Mouse (Mus musculus): ENCODE measurements at regions not wholly inside any gene's neighbourhood (a gene's known extent, or its start where the extent isn't known, plus 50 kb on each side); places are given as distances from the start of the nearest gene placed in this dataset.
A peak's percentile ranks its signal among the peaks of the same experiment; 100 is the strongest.

- no peak for DNase-seq (ENCODE audit: low spot score)
These were observed 142.0 kb upstream of the Tyrp1 start for GRCm38 (mm10) chr4:80691774-80692485.

- DNase-seq (ENCODE audit: low spot score) = no peak
These were observed 121.2 kb upstream of the Tyrp1 start for GRCm38 (mm10) chr4:80712698-80713097.

- DNase-seq (ENCODE audit: low spot score) = peak; percentile 20
These were observed 88.8 kb upstream of the Tyrp1 start for GRCm38 (mm10) chr4:80744975-80745734.

GRCm38 (mm10) chr4:80752259-80752658, 81.7 kb upstream of the Tyrp1 start:
- DNase-seq (ENCODE audit: low spot score) = no peak

- no peak for DNase-seq (ENCODE audit: low spot score)
These were observed 77.8 kb upstream of the Tyrp1 start for GRCm38 (mm10) chr4:80756114-80756513.

- DNase-seq (ENCODE audit: low spot score) = no peak
These were observed 69.9 kb upstream of the Tyrp1 start for GRCm38 (mm10) chr4:80764024-80764423.

GRCm38 (mm10) chr4:80765781-80766180, 68.1 kb upstream of the Tyrp1 start:
- peak; percentile 89 for DNase-seq (ENCODE audit: low spot score)

- DNase-seq (ENCODE audit: low spot score) = no peak
These were observed 66.5 kb upstream of the Tyrp1 start for GRCm38 (mm10) chr4:80767447-80767846.

All from embryo, embryonic 10.5 days (tissue).